Mouse (Mus musculus) liver, adult 2 months (tissue): ENCODE results near the gene Tatdn2.

Experiments used
- CTCF ChIP-seq: fragments of 200-500 bp; IDR thresholded peaks from 2 replicates; pipeline ENCODE4 v1.5.1; 2011; ENCODE audit warnings: low read depth, low read length, control low read depth
- POLR2A ChIP-seq: fragments of 200-500 bp; IDR thresholded peaks from 2 replicates; pipeline ENCODE4 v1.6.1; 2011; ENCODE audit warnings: low read length, control low read depth; ENCODE audit not compliant: insufficient read depth; ENCODE audit errors: extremely low read depth

DNA sequence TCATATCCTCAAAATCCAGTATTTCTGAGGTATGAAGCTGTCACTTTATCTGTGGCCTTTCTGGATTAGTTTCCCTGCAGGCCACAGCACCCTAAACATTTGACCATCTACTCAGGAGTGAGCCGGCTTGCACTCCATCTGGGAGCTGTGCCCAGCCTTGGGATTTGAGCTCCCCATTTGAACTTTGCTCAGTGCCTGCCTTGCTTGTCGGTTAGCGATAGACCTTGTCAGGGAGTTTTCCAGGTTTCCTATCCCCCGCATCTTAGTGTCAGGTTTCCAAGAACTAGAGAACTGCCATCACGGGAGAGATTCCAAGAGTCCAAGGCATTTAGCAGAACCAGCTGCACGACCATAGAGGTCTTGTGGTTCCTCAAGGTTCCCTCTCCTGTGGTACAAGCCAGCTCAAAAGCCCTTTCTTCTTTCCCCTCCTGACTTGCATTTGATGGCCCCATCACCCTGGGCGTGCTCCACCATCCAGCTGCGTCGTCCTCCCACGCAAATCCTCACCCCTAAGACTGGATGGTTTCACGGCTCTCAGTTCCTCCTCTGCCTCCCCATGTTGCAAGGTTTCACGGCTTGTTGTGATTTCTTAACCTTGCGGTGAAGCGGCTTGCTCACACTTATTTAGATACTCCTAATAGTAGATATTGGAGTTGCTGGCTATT, 19.6 kb upstream of the Tatdn2 start:
- TF ChIP-seq CTCF: no peak
- TF ChIP-seq POLR2A: no peak
